Mouse (Mus musculus) testis, postnatal 14 days (tissue): ENCODE results near the gene Hsd17b14.
A peak's percentile ranks its signal among the peaks of the same experiment; 100 is the strongest.

Experiments used
- DNase-seq: peaks from one replicate; pipeline ENCODE4 v3.0.0; 2021; ENCODE audit warnings: low spot score

The Hsd17b14 gene

DNA sequence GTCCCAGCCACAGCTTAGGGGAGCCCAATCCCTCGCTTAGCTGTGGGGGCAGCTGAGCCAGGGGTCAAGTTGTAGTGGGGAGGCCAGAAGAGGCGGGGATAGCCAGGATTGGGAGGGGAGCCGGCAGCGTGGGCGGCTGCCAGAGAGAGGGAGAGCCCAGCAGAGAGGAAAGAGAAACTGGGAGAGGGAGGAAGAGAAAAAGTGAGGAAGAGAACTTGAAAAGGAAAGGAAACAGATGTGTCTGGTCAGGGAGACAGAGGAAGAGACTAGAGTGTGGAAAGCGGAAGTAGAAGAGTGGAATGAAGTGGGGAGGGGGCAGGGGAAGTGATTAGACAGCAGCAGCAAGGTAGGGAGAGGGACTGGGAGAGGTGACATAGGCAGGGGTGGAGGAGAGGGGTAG lies 25.2 kb upstream of the Hsd17b14 start:
- DNase-seq, result no peak

DNA sequence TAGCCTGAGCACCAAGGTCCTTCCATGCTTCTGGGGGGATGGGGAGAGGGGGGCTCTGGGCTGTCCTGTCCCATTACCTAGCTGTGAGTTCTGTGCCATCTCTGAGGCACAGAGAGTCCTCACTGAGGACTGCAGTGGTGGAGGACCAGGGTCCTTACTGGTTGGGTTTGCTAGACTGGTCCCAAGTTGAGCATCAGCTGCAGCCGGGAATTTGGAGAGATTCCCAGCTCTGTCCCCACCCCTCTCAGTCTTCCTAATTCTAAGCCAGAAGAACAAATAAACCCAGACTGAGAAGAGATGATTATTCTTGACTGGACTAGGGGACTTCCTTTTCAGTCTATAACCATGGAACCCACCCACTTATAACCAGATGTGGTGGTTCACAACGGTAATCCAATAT lies 24.1 kb upstream of the Hsd17b14 start:
- DNase-seq, result no peak

DNA sequence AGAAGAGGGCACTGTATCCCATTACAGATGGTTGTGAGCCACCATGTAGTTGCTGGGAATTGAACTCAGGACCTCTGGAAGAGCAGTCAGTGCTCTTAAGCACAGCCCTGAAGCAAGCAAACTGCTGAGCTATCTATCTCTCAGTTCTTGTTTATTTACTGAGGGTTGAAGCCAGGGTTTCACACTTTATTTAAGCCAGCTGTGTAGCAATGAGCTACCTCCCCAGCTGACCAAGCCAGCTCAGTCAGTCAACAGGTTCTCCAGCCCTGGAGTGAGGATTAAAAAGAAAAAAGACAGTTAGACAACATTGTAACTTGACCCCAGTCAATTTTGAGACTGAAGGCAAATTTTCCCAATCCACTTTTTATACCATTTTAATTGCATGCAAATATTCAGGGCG lies 19.0 kb upstream of the Hsd17b14 start:
- no peak for DNase-seq

DNA sequence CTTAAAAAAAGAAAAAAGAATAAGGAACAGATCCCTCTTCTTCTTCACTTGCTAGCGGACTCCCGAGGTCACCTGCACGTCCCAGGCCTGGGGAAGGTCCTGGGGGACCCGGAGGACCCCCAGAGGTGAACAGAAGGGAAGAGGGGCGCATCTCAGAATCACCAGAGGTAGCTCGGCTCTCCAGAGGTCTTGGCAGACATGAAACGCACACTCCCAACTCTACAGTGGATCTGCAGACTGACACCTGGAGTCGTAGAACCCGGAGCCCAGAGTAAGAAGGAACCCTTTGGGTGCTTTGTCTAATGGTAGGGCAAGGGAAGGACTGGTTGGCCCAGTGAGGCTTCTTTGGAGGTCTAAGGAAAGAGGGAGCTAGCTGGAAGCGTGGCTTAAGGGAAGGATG lies 17.1 kb upstream of the Hsd17b14 start:
- no peak for DNase-seq

DNA sequence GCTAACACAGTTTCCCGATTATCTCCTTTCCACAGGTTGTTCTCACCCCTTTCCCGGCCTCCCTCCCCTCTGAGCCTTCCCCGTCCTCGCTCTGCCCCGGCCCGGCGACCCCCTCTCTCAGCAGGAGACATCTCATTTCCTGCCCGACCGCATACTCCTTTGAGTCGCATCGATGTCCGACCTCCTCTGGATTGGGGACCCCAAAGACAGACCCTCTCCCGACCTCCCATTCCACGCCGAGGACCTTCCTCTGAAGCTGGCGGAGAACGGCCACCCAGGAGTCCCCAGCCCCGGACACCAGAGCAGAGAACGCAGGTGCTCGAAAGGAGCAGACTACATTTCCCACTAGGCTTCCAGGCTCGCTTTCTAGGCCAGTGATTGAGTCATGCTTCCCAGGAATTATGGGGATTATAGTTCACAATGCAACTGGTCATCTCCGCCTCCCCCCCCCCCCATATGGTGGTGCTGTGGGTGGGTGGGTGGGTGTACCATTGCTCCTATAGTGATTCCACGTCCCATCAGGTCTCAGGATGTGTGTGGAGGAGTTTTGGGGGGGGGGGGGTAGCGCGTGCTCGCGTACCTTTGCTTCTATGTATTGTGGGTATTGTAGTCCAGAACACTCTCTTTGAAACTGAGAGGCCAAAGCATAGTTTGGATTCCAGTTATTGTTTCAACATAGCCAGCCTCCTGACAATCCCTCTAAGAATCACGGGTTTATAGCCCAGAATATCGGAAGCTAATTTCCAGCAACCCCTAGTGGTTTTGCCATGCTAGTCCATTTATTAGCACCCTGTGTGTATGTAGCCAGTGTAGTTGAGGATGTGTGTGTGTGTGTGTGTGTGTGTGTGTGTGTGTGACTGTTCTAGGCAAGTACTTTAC lies 16.3 kb upstream of the Hsd17b14 start:
- no peak for DNase-seq

DNA sequence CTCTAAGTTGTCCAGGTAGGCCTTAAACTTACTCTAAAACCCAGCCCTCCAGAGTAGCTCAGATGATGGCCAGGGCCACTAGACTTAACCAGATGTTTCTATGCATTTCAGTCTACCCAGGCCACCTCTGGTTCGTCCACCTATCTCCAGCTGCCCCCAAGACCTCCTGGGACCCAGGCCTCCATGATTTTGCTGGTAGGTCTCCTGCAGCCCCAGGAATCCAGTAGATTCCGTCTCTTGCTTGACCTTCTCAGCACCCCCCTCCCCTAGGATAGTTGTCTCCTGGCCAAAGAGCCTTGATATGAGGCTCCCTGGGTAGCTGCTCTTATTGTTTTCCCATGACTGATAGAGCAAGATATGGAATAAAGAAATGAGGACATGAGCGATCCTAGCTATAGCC lies 15.6 kb upstream of the Hsd17b14 start:
- DNase-seq, result no peak

DNA sequence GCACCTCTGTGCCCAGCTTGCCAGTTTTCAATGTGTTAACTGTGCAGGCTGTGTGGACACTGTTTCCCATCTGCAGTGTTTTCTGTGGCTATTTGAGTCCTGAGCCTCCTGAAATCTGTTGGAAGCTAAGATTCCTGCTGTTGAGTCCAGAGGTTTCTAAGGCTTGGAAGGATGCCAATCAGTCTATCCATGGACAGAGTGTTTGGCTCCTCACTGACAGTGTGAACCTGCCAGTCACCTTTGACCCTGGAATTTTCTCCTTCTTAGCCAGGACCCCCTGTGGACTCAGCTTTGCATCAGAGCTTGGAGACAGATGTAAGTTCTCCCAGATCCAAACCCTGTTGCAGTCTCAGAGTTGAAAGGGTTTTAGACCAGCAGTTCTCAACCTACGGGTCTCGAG lies 14.5 kb upstream of the Hsd17b14 start:
- DNase-seq, result no peak

DNA sequence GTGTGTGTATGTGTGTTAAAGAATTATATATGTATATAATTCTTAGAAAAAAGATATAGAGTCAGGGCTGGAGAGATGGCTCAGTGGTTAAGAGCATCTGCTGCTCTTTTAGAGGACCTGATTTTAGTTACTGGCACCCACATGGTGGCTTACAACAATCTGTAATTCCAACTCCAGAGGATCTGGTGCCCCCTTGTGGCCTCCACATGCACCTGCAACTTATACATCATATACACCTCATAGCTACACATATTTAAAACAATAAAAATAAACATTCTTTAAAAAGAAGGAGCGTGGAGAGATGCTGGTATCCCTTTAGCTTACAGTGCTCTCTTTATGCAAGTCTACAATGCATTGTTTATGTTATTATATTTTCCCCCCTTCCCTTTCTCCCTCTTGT lies 10.2 kb upstream of the Hsd17b14 start:
- no peak for DNase-seq

DNA sequence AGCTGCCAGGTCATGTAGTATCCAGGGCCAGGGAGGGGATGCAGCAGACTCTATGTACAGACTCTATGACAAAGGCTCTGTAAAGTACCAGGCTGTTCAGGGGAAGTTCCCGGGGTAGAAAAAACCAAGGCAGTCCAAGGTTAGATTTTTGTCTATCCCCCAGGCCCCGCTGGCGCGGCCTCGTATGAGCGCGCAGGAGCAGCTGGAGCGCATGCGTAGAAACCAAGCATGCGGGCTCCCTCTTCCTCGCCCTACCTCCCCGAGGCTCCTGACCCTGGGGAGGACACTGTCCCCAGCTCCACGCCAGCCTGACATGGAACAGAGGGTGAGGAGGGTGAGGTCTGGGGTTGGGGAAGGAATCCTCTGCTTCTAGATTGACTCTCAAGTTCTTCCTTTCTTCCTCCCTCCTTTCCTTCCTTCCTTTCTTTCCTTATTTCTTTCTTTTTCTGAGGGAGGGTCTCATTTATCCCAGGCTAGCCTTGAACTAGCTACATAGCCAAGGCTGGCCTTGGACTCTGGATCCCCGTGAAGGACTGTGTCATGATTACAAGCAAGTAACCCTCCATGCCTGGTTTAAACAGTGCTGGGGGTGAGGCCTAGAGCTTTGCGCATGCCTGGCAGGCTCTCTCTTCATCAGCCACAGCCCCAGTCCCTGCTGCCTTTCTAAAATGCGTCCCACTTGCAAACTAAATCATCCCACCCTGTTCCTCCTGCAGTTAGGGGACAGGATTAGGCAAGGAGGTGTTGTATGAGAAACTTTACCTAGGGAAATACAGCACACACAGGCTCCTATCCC lies 4.9 kb upstream of the Hsd17b14 start:
- no peak for DNase-seq

DNA sequence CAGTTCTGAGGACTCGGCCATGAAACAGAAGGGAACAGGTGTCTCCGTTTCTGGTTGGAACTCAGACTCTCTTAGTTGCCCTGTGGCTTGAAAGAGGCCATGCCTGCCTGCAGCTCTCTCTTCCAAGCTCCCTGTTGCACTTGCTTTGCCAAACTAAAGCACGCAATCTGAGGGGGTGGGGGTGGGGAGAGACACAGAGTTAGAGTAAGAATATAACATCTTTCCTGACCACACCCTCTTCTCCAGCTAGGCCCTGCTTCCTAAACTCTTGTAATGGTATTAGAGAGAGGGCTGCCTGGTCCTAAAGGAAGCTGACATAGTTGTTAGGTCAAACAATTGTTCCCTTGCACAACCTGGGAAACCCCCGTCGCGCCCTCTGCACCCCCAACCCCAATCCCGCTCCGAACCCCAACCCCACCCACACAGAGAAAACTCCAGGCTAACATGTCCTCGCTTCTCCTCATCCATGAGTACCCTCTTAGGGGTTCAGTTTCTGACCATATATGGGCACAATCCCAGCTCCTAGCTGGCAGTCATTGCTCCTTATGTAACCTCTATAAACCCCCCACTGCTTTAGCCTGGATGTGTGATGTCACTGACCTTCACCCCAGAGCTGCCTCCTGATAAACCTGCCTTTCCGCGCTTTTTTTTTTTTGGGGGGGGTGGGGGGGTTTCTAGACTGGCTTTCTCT lies 3.7 kb upstream of the Hsd17b14 start:
- no peak for DNase-seq

DNA sequence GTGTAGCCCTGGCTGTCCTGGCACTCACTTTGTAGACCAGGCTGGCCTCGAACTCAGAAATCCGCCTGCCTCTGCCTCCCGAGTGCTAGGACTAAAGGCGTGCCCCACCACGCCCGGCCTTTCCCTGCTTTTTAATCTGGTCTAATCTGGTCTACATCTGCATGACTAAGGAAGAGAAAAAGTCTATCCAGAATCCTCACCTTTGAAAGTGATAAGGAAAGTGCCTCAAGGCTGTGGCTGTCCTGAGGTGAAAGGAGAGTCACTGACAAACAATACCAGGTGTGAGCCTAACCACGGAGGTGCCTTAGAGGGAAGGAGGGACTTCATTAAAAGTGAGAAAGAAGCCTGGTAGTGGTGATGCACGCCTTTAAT lies 3.2 kb upstream of the Hsd17b14 start:
- DNase-seq, result no peak

DNA sequence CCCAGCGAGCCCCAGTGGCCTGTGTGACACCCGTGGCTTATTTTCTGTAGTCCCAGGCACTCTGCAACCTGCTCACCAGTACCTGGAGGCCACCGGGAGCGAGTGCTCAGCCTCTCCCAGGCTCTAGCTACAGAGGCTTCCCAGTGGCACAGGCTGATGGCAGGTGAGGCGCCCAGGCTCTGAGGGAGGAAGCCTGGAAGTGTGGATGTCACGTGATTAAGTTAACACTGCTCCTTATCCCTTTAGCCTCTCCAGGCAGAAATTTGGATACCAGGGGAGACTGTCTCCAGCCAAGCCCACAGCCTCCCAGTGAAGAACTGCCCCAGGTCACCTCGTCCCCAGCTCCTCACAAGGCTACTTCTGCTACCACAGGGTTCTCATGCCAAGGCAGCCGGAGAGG lies 1.2 kb upstream of the Hsd17b14 start:
- DNase-seq, result no peak

DNA sequence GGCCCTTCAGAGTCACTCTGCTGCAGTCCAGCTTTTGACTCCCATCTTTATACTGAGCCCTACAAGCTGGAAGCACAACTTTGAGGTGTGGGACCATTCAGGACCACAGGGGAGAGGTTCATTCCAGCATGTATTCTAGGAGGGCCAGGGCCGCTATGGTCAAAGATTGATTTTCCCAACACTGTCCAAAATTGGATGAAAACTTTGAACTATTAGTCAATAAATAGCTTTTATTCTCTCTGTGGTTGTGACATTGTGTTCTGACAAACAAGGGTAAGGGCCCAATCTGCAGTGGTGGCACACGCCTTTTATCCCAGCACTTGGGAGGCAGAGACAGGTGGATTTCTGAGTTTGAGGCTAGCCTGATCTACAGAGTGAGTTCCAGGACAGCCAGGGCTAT lies 703 bp upstream of the Hsd17b14 start:
- no peak for DNase-seq

DNA sequence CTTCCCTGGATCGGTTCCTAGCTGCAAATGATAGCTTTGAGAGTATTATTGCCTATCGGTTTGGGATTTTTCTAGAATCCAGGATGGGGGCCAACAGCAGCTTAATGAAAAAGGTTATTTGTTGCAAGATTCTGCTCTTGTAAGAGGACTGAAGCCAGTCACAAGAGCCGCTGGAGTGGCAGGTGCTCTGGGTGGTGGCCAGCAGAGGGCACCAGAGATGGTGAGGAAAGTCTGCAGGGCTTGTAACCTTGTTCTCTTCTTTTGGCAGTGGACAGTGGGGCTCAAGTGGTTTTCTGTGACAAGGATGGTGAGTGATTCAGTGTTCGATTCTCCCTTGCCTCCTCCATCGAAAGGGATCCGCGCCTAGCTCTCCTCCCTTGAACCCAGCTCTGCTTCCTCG lies 1.1 kb downstream of the Hsd17b14 start:
- DNase-seq, result peak; percentile 62

DNA sequence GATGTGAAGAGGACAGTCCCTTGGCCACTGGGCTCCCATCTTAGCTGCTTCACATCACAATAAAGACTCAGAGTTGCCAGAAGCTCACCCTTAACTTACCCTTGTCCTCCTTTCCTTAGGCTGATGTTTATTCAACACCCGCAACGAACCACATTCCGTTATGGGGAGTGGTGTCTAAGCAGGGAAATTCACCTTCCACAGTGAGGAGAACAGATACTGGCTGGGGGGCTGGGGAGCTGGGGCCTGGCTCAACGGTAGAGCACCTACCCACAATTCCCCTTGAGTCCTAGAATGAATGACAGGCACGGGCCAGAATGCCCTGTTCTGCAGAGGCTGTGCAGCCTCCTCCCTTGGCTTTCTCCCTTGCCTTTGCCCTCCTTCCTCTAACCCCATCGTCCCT lies 4.2 kb downstream of the Hsd17b14 start:
- no peak for DNase-seq

DNA sequence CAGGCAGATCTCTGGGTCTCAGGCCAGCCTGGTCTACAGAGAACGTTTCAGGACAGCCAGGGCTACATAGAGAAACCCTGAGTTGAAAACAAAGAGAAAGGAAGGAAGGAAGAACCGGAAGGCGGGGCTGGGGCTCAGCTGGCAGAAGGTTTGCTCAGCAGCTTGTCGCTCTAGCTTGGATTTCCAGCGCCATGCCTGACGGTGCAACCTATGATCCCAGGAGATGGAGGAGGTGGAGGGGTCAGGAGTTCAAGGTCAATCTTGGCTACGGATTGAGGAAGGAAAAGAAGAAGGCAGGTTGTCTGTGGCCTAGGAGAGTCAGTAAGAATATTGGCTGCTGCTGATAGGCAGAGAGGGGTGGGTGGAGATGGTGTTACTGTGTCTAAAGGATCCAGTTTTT lies 5.5 kb downstream of the Hsd17b14 start:
- no peak for DNase-seq

DNA sequence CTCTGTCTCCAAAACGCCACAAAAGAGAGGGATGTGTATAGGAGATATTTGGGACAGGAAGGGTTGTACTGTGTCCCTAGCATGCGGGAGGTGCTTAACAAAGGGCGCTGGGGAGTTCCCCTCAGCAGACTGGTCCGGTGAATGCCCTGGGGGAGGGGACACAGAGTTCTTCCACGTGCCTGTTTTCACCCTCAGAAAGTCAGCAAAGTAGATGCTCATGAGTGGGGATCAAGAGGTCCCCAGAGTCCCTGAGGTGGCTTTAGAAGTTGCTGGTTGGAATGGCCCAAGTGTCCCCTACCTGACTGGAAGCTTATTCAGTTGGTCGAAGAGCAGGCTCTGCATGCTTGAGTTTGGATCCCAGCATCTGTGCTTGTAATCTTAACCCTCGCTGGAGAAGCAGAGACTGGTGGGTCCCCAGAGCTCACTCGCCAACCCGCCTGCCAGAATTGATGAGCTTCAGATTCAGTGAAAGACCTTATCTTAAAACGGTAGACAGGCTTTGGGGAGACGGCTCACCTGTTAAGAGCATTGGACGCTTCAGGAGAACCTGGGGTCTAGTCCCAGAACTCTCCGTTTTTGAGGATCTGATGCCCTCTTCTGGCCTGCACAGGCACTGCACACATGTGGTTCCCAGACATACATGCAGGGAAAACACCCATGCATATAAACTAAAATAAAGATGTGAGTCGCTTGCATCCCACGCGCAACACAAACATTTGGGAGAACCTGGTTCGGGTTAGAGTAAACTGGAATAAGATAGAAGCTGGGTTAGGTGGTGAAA lies 6.3 kb downstream of the Hsd17b14 start:
- no peak for DNase-seq

DNA sequence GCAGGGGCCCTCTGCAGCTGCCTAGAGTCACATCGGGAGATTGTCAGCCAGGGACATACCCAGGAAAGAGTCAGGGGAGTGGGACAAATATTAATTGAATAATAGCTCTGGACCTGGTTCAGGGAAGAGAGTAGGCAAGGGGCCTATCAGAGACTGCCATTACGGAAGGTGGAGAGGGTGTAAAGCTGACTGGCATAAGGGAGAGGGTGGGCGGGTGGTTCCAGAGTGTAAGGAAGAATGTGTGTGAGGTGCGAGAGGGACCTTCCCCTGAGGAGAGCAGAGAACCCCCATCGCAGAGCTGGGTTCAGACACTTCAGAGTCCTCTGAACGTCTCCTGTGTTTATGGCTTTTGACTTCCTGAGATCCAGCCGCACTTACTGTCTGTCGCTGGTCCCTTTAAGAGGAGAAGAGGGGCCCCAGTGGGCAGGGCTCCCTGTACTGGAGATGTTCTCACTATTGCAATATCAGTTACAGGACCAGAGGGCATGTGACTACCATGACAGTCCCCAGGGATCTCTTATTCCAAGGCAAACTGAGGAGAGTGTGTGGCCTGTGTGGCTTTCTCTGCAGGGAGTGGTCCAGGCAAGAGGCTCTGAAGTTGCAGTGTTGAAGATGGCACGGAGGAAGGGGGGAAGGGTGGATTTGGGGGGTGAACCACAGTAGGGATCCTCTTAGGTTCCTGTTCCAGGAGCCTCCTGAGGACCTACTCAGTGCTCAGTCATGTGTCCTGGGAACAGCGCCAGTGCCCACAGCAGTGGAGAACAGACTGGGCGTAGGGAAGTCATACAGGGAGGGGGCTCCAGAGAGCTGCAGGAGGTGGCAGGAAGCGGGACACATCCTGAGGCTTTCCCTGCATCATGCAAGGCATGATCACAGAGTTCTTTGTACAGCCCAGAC lies 7.2 kb downstream of the Hsd17b14 start:
- DNase-seq, result no peak

DNA sequence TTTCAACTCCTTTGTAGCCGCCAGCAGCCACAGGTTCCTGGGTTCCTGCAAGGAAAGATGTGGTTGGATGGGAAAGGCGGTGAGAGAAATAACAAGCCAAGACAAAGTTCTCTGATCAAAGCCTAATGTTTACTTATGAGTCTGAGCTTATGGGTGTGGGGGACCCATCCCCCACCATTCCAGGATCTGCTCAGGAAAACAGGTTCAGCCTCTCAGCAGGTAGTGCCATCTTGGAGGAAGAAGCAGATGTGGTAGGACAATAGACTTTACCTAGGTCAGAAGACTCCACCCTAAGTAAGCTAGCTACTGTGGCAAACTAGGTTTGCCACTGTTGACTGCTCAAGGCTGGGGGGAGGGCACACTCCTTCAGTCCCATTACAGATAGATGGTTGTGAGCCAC lies 10.1 kb downstream of the Hsd17b14 start:
- no peak for DNase-seq

DNA sequence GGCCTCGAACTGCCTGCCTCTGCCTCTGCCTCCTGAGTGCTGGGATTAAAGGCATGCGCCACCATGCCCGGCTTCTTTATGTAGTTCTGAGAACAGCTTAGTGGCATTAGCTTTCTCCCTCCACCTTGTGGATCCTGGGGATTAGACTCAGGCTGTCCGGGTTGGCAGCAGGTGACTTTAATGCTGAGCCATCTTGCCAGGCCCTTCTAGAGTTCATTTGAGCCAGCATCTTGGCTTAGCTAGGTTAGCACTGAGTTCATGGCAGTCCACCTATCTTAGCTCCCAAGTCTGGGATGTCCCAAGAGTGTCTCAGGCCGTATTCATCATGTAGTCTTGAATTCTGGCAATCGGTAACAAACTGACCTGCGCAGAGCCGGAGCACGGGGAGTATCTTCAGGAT lies 10.8 kb downstream of the Hsd17b14 start:
- DNase-seq, result no peak

DNA sequence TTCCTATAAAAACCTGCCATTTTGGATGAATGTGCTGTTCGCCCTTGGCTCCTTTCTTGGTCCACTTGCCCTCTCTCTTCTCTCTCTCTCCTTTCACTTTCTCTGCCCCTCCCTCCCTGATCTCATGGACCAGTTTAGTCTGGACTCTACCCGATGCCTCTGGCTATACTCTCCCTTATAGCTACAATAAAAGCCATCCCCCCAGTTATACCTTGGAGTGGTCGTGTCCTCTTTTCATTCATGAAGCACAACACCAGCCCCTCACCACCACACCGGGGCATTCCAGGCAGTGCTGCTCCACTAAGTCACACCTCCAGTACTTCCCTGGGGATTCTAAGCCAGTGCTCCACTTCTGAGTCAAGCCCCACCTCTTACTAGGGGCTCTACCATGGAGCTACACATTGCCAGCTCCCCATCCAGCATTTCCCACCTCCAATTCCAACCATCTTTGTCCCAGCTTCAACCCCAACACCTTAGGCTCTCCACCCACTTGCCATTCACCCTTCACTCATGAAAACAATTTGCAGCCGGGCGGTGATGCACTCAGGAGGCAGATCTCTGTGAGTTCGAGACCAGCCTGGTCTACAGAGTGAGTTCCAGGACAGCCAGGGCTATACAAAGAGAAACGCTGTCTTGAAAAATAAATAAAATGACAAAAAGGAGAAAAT lies 12.6 kb downstream of the Hsd17b14 start:
- DNase-seq, result no peak
